Mouse (Mus musculus) inflammation-experienced regulatory T-cells, adult 6 months (primary cell): ENCODE measurements around the gene Arl15. TPM values are rescaled to one million over a fixed set of nuclear protein-coding genes. Genes with fewer than 3 reads are reported as not detected.
A peak's percentile ranks its signal among the peaks of the same experiment; 100 is the strongest.

Source experiments
- ATAC-seq: one replicate; pipeline ENCODE4 v1.8.0; 2017
- polyA plus RNA-seq, 3 experiments: library from polyadenylated mRNA; unstranded; fragments of 100-300 nt; shearing (Covaris generic); gene quantifications; one replicate each; pipeline ENCODE4 v1.2.1; 2017

The Arl15 gene
- polyA plus RNA-seq, 3 experiments from 2014 or later: 15.8 to 18.9 (median 16.6) TPM

GRCm38 (mm10) chr13:114071439-114071838, 277.1 kb downstream of the Arl15 start:
- ATAC-seq: no peak

- ATAC-seq: no peak
These were observed 280.2 kb downstream of the Arl15 start for GRCm38 (mm10) chr13:114074471-114074870.

- ATAC-seq: peak; percentile 68
These were observed 281.5 kb downstream of the Arl15 start for GRCm38 (mm10) chr13:114075724-114076384.

GRCm38 (mm10) chr13:114077181-114077580, 282.9 kb downstream of the Arl15 start:
- ATAC-seq: no peak

- ATAC-seq: no peak
These were observed 283.4 kb downstream of the Arl15 start for GRCm38 (mm10) chr13:114077584-114078270.

- ATAC-seq: no peak
These were observed 284.5 kb downstream of the Arl15 start for GRCm38 (mm10) chr13:114078851-114079250.

- ATAC-seq: no peak
These were observed 285.4 kb downstream of the Arl15 start for GRCm38 (mm10) chr13:114079751-114080150.

- no peak for ATAC-seq
These were observed 286.2 kb downstream of the Arl15 start for GRCm38 (mm10) chr13:114080491-114080890.

GRCm38 (mm10) chr13:114083570-114084138, 289.3 kb downstream of the Arl15 start:
- ATAC-seq: no peak

GRCm38 (mm10) chr13:114085442-114085841, 291.1 kb downstream of the Arl15 start:
- ATAC-seq: no peak

GRCm38 (mm10) chr13:114086325-114086724, 292.0 kb downstream of the Arl15 start:
- no peak for ATAC-seq

- no peak for ATAC-seq
These were observed 292.5 kb downstream of the Arl15 start for GRCm38 (mm10) chr13:114086801-114087200.

- ATAC-seq: no peak
These were observed 293.6 kb downstream of the Arl15 start for GRCm38 (mm10) chr13:114087696-114088465.

- ATAC-seq: no peak
These were observed 296.5 kb downstream of the Arl15 start for GRCm38 (mm10) chr13:114090786-114091185.

GRCm38 (mm10) chr13:114091231-114091630, 296.9 kb downstream of the Arl15 start:
- ATAC-seq: no peak

GRCm38 (mm10) chr13:114094151-114094875, 300.0 kb downstream of the Arl15 start:
- no peak for ATAC-seq

- no peak for ATAC-seq
These were observed 301.1 kb downstream of the Arl15 start for GRCm38 (mm10) chr13:114095440-114095839.

- no peak for ATAC-seq
These were observed 302.1 kb downstream of the Arl15 start for GRCm38 (mm10) chr13:114096386-114096785.

GRCm38 (mm10) chr13:114101155-114101554, 306.9 kb downstream of the Arl15 start:
- ATAC-seq: no peak

GRCm38 (mm10) chr13:114106083-114106482, 311.8 kb downstream of the Arl15 start:
- ATAC-seq: no peak

GRCm38 (mm10) chr13:114107499-114107898, 313.2 kb downstream of the Arl15 start:
- ATAC-seq: no peak

- ATAC-seq: no peak
These were observed 315.1 kb downstream of the Arl15 start for GRCm38 (mm10) chr13:114109441-114109840.
